Mouse (Mus musculus) E14TG2a.4 (cell line): Measurements from ENCODE around the gene Hist1h2ad.
"Not testable (repeated sequence)": the region's sequence is repeated elsewhere in the genome, so short reads cannot be mapped to it uniquely, and the experiment has no call there.

Experiments
- H3K27me3 ChIP-seq: 2 replicates; pipeline ENCODE4 v1.6.1; 2014; ENCODE audit warnings: low read length, control low read depth; ENCODE audit not compliant: insufficient read depth
- H3K36me3 ChIP-seq: 2 replicates; pipeline ENCODE4 v1.6.1; 2014; ENCODE audit warnings: low read length, control low read depth; ENCODE audit not compliant: insufficient read depth
- H3K4me1 ChIP-seq: replicated peaks from 2 replicates; pipeline ENCODE4 v1.6.1; 2014; ENCODE audit warnings: low read depth, low read length, control low read depth
- H3K4me3 ChIP-seq: replicated peaks from 2 replicates; pipeline ENCODE4 v1.5.1; 2014; ENCODE audit warnings: mild to moderate bottlenecking, low read length
- H3K9me3 ChIP-seq: 2 replicates; pipeline ENCODE4 v1.6.1; 2014; ENCODE audit warnings: low read length, control low read depth
- CTCF ChIP-seq: conservative IDR thresholded peaks from 2 replicates; pipeline ENCODE4 v1.5.1; 2014; ENCODE audit warnings: low read length
- NANOG ChIP-seq: IDR thresholded peaks from 2 replicates; pipeline ENCODE4 v1.6.1; 2014; ENCODE audit warnings: borderline replicate concordance, low read length, mixed read lengths
- POU5F1 ChIP-seq: IDR thresholded peaks from 2 replicates; pipeline ENCODE4 v1.6.1; 2014; ENCODE audit warnings: low read length, borderline replicate concordance

Gene Hist1h2ad

DNA sequence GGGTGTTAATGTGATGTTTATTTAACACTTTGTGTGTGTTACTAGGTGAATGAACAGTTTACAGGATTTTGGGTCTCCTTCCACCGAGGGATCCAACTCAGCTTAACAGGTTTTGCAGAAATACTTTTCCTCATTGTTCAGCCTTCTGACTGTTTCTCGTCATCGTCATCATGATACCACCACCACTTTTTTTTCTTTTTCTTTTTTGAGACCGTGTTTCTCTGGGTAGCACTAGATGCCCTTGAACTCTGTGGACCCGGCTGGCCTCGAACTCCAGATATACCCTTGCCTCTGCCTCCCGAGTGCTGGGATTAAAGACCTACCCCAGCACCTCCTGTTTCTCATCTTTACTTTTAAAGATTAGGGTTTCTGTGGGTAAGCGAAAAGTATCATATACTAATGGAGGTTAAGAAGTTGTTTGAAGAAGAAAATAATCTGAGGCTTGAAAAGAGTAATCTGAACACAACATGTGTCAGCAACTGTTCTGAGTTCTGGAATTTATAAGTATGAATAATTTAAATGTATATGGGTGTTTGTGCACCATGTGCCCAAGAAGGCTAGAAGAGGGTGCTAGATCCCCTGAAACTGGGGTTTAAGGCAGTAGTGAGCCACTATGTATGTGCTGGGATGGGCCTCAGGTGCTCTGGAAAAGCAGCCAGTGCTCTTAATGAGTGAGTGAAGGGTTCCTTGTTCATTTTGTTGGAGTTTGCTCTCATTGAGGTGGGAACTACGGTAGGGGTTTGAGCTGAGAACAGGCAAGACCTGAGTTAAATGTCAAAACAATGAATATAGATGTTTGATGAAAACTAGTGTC, 41.7 kb upstream of the Hist1h2ad start:
- H3K36me3 ChIP-seq: no peaks in the 10 kb centered on the region; the same call in 1 of the 2 replicates
- peak overlapping the region; percentile 83 for H3K4me3 ChIP-seq
- peaks cover 31% of the 10 kb centered on the region for H3K4me1 ChIP-seq

DNA sequence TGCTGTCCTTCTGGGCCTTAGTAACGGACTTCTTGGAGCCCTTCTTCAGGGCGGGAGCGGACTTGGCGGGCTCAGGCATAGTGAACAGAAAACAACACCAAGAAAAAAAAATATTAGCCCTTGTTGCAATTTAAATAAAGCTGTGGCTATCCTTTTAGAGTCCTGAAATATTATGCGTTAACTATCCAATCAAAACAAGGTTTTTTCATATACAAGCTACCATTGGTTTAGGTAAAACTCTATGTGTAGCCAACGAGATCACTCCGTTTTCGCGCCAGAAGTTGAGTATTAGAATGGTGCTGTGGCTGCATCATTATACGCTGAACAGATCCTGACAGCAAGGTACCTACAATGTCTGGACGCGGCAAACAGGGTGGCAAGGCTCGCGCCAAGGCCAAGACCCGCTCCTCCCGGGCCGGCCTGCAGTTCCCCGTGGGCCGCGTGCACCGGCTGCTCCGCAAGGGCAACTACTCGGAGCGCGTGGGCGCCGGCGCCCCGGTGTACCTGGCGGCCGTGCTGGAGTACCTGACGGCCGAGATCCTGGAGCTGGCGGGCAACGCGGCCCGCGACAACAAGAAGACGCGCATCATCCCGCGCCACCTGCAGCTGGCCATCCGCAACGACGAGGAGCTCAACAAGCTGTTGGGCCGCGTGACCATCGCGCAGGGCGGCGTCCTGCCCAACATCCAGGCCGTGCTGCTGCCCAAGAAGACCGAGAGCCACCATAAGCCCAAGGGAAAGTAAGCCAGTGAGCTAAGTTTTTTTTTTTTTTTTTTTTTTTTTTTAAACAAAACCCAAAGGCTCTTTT, 40.4 kb upstream of the Hist1h2ad start, which contains the start of gene Hist1h2af:
Hist1h2af (plus strand) TSS at position 347 of the 808 bp plus-strand sequence.
- H3K9me3 ChIP-seq, H3K27me3 ChIP-seq, H3K36me3 ChIP-seq: not testable (repeated sequence)
- H3K4me3 ChIP-seq: peak within 1 kb of the TSS; percentile 83
- H3K4me1 ChIP-seq: peaks cover 37% of the 10 kb centered on the region

More for the DNA sequence above, 41.7 kb upstream of the Hist1h2ad start:
- TF ChIP-seq NANOG: no peak
- TF ChIP-seq CTCF: no peak
- TF ChIP-seq POU5F1: no peak
- no peaks in the 10 kb centered on the region for H3K9me3 ChIP-seq
- no peaks in the 10 kb centered on the region for H3K27me3 ChIP-seq

DNA sequence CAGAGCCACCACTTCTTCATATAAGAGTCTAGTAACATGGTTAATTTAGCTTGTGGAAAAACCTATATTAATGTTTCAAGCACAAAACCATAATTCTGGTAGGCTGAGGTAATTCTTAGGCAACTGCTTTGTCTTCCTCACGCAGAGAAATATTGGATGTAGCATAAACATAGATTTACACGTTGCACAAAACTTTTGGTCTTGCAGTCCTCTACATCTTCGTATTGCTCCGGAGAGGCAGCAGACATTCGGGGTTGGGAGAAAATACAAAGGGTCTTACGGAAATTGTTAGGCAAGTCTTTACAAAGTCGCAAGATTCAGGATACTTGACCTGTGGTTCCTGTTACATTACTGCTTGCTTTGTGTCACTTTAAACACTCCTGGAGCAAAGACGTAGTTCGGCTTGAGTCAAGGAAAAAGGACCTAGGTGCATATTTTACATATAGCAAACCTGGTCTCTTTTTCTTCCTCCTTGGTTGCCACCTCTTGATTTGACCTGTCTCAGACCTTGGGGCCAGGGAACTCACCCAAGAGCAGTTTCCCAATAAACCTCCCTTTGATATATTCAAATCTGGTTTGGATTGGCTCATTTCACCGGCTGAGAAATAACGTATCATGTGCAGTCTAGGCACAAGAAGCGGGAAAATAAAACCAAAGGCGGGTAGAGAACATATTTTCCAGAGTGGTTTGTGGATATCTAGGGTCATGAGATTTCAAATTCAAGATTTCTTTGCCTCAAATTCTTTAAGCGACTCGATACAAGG, 39.6 kb upstream of the Hist1h2ad start:
- H3K27me3 ChIP-seq: no peaks in the 10 kb centered on the region
- H3K4me1 ChIP-seq: peaks cover 37% of the 10 kb centered on the region
- no peaks in the 10 kb centered on the region; the same call in 1 of the 2 replicates for H3K36me3 ChIP-seq
- TF ChIP-seq POU5F1 (no peak), CTCF (no peak), NANOG (no peak)
- H3K9me3 ChIP-seq: no peaks in the 10 kb centered on the region
- peak overlapping the region; percentile 83 for H3K4me3 ChIP-seq

DNA sequence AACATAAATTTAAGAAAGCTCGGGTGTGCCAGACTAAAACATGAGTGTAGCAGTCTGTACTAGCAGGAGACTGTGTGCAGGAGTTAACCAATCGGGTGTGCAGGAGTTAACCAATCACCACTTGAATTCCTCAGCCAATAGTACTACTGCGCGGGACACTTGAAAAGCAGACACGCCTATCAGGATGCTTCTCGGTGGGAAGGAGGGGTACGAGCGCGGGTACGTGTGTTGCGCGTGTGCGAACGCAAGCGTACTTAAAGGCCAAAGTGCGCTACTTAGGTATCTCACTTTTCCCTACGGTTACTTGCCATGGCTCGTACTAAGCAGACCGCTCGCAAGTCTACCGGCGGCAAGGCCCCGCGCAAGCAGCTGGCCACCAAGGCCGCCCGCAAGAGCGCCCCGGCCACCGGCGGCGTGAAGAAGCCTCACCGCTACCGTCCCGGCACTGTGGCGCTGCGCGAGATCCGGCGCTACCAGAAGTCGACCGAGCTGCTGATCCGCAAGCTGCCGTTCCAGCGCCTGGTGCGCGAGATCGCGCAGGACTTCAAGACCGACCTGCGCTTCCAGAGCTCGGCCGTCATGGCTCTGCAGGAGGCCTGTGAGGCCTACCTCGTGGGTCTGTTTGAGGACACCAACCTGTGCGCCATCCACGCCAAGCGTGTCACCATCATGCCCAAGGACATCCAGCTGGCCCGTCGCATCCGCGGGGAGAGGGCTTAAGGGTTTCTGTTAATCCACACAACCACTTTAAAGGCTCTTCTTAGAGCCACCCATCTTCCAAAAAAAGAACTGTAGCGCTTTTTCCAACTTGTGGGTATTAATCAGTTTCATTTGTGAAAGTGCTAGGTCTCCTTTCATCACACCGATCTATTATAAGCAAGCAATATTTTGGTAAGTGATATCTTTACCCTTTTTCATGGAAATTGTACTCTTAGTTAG, 38.8 kb upstream of the Hist1h2ad start, which contains the start of gene Hist1h3g:
Hist1h3g (plus strand) TSS at position 286 of the 939 bp plus-strand sequence.
- Histone ChIP-seq H3K4me1 (peaks cover 37% of the 10 kb centered on the region), H3K4me3 (peak within 1 kb of the TSS; percentile 83)
- not testable (repeated sequence) for H3K27me3 ChIP-seq, H3K9me3 ChIP-seq, H3K36me3 ChIP-seq

DNA sequence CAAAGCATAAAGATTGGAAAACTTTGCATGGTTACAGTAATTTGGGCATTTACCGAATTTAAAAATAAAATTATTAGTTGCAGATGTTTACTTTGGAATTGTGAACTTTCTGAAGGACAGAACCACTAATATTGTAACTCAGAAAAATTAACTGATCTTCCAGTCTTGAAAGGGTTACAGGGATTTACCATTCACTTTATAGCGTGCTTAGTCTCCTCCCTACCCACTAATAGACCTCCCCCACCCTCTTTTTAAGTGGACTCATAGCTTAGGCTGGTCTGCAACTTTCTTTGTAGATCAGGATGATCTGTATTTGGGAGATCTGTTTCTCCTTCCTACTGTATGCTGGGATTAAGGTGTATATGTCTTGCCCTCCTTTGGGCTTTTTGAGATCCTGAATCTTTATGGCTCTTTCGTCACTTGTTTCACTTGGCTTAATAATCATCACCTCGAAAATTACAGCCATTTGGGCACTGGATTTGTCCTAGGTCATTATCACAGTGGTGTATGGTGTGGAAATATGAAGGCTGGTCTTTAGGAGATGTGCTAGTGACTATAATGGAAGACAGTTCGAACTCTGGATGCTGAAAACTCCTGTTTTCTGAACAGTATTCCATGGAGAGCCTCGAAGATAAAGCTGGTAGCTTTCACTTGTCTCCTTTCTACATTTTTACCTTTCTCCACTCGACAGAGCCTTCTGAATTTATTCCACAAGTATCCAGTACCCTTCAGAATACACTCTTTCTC, 37.9 kb upstream of the Hist1h2ad start:
- Histone ChIP-seq H3K9me3 (no peaks in the 10 kb centered on the region), H3K4me3 (peak overlapping the region; percentile 83), H3K36me3 (no peaks in the 10 kb centered on the region; the same call in 1 of the 2 replicates), H3K4me1 (peaks cover 37% of the 10 kb centered on the region), H3K27me3 (no peaks in the 10 kb centered on the region)
- TF ChIP-seq NANOG (no peak), CTCF (no peak), POU5F1 (no peak)

DNA sequence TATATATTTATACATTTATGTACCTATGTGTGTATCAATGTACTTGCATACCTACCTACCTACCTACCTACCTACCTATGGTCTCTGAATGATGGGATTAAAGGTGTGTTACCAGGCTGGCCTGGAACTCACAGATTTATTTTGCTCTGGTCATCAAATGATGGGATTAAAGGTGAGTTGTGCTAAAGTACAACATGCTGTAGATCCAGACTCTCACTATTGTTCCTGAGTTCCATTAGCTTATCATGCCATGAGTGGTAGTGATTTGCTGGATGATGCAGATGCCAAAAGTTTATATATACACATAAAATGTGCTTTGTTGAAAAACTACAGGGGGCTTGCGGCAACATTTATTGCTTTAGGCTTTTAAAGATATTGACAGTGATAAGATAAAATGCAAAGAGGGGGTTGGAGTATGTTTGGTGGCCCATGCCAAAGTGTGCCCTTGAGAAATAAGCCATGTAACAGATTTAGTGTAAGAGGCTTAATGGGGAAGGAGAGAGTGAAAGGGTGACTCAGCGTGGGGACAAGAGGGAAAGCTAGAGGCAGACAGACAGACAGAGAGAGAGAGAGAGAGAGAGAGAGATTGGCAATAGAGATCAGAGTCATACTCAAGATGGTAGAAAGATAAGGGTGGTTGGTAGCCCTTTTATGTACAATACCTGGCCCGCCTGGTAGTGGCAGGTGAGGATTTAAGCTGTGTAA, 37.0 kb upstream of the Hist1h2ad start:
- Histone ChIP-seq H3K4me1 (peaks cover 35% of the 10 kb centered on the region), H3K27me3 (no peaks in the 10 kb centered on the region), H3K36me3 (no peaks in the 10 kb centered on the region; the same call in 1 of the 2 replicates), H3K4me3 (no peak overlapping the region; the same call in 1 of the 2 replicates), H3K9me3 (no peaks in the 10 kb centered on the region)
- TF ChIP-seq POU5F1: no peak
- no peak for TF ChIP-seq NANOG
- no peak for TF ChIP-seq CTCF

DNA sequence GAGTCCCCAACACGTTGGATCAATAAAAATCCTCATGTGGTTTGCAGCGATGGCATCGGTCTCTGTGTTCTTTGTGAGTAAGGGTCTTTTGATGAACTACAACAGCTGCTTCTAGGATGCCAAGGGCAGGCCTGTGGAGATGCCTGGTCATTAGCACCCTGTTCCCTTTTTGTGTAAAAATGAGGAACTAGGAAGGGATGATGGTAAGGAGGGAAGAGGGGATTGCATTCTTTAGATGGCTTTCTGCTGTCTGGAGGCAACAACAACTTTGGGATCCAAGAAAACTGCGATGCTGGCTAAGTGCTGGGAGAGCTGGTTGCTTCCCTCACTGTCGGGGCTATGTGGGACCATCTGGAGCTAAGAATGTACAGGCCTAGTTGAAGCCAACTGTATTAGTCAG, 35.9 kb upstream of the Hist1h2ad start:
- peaks cover 24% of the 10 kb centered on the region for H3K4me1 ChIP-seq
- H3K36me3 ChIP-seq: no peaks in the 10 kb centered on the region; the same call in 1 of the 2 replicates
- H3K9me3 ChIP-seq: no peaks in the 10 kb centered on the region
- no peaks in the 10 kb centered on the region for H3K27me3 ChIP-seq
- TF ChIP-seq CTCF: no peak
- no peak for TF ChIP-seq NANOG
- TF ChIP-seq POU5F1: no peak
- H3K4me3 ChIP-seq: no peak overlapping the region

DNA sequence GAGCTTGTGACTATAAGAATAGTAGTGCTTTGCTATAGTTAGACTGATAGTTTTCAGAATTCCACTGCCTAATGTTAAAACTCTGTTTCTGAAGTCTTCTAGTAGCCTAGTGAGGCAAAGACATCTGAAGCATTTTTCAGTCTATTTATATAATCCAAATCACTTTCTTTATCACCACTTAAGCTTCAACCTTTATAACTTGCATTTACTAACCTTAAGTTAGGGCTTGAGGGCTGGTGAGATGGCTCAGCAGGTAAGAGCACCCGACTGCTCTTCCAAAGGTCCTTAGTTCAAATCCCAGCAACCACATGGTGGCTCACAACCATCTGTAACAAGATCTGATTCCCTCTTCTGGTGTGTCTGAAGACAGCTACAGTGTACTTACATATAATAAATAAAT, 34.4 kb upstream of the Hist1h2ad start:
- H3K36me3 ChIP-seq, H3K9me3 ChIP-seq, H3K4me3 ChIP-seq, H3K27me3 ChIP-seq: not testable (repeated sequence)
- peaks cover 25% of the 10 kb centered on the region for H3K4me1 ChIP-seq
